Mouse (Mus musculus): ENCODE results near the gene Gm1110.

DNA sequence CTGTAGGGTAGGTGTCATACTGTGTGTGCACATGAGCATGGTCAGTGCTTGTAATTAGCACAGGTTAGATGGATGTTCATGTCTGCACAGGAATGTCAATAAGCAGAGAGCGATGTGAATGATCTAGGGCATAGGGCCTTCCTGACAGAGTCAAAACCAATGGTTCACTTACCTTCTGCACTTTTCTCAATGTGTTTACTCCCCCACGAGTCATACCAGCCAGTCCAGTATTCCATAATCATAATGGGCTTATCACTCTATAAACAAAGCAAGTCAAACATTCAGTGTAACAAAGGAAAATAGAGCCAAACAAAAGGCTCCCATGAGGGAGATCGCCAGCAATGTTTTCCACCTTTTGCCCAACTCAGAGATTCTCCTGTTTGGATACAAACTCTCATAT, 91.8 kb downstream of the Gm1110 start:
- TF ChIP-seq SMC3 (IDR thresholded peaks at IDR 0.05; ENCODE audit: low read depth, low read length) (no peak), POLR2A (IDR thresholded peaks at IDR 0.05; ENCODE audit: low read depth, low read length) (no peak), ETS1 (conservative IDR thresholded peaks at IDR 0.05; ENCODE audit: low read depth, low read length) (no peak), TBP (conservative IDR thresholded peaks at IDR 0.05; ENCODE audit: low read depth, low read length) (no peak), USF1 (IDR thresholded peaks at IDR 0.05; ENCODE audit: low read depth, low read length) (no peak), ZKSCAN1 (IDR thresholded peaks at IDR 0.05; ENCODE audit: borderline replicate concordance, low read depth, low read length) (no peak), CTCF (conservative IDR thresholded peaks at IDR 0.05 in 1 of 2, IDR thresholded peaks at IDR 0.05 in 1 of 2; ENCODE audit: low read depth in 2 of 2, low read length in 2 of 2) (no peak), RCOR1 (conservative IDR thresholded peaks at IDR 0.05; ENCODE audit: low read depth, low read length) (no peak), MAFK (IDR thresholded peaks at IDR 0.05; ENCODE audit: insufficient replicate concordance, low read length) (no peak)
